Mouse (Mus musculus) stomach, postnatal 0 days (tissue): ENCODE data around the gene Tmem198. TPM values are rescaled to one million over a fixed set of nuclear protein-coding genes. Genes with fewer than 3 reads are reported as not detected.

Source experiments
- ATAC-seq: fragments of 200-750 bp; cut with Nextera tagmentation; 2 replicates; pipeline ENCODE4 v1.8.0; 2017; ENCODE audit not compliant: low FRiP score, low TSS enrichment
- DNase-seq: peaks from one replicate; pipeline ENCODE4 v3.0.0-alpha.2; 2016; ENCODE audit warnings: low spot score
- H3K27ac ChIP-seq: fragments of 300-500 bp; sonication (generic); replicated peaks from 2 replicates; pipeline ENCODE4 v1.5.1; 2014; ENCODE audit warnings: mild to moderate bottlenecking, control low read depth
- H3K27me3 ChIP-seq: fragments of 300-500 bp; sonication (generic); 2 replicates; pipeline ENCODE4 v1.6.1; 2014; ENCODE audit warnings: low read length; ENCODE audit not compliant: control insufficient read depth, insufficient read depth
- H3K36me3 ChIP-seq: fragments of 300-500 bp; sonication (generic); 2 replicates; pipeline ENCODE4 v1.6.1; 2014; ENCODE audit warnings: low read length, mixed read lengths; ENCODE audit not compliant: control insufficient read depth, insufficient read depth
- H3K4me1 ChIP-seq: fragments of 300-500 bp; sonication (generic); replicated peaks from 2 replicates; pipeline ENCODE4 v1.6.1; 2014; ENCODE audit warnings: antibody characterized with exemption; ENCODE audit not compliant: control insufficient read depth, insufficient read depth
- H3K4me2 ChIP-seq: fragments of 300-500 bp; sonication (generic); replicated peaks from 2 replicates; pipeline ENCODE4 v1.6.1; 2014; ENCODE audit warnings: low read depth, mild to moderate bottlenecking, control low read depth, moderate library complexity
- H3K4me3 ChIP-seq: fragments of 300-500 bp; sonication (generic); 2 replicates; pipeline ENCODE4 v1.5.1; 2014; ENCODE audit warnings: low read depth, low read length, control low read depth
- H3K9ac ChIP-seq: fragments of 300-500 bp; sonication (generic); 2 replicates; pipeline ENCODE4 v1.6.1; 2014; ENCODE audit warnings: mild to moderate bottlenecking, low read length, control low read depth, mixed read lengths
- H3K9me3 ChIP-seq: fragments of 300-500 bp; sonication (generic); 2 replicates; pipeline ENCODE4 v1.6.1; 2016; ENCODE audit warnings: low read length; ENCODE audit not compliant: control insufficient read depth
- CTCF ChIP-seq: IDR thresholded peaks from 2 replicates; pipeline ENCODE4 v1.5.1; 2016; ENCODE audit warnings: antibody characterized with exemption, low read depth, mild to moderate bottlenecking, moderate library complexity
- EP300 ChIP-seq: optimal IDR thresholded peaks from 2 replicates; pipeline ENCODE3; 2016; ENCODE audit warnings: antibody characterized with exemption
- WGBS: fragments of 180-500 bp; shearing (Covaris S2); extraction: QIAGEN DNeasy Blood & Tissue Kit; methylation state at CpG from one replicate; pipeline ENCODE4 v1.1.7; 2014; 5-methylcytosine and 5-hydroxymethylcytosine counted together
- polyA plus RNA-seq: library from polyadenylated mRNA; unstranded; fragments of >200 nt; fragmentation: Nextera tagmentation; extraction: Ambion mirVana; gene quantifications from 2 replicates; pipeline ENCODE4 v1.2.1, GENCODE M21; 2015

Gene Tmem198
- polyA plus RNA-seq, 1 experiment from 2014 or later = 1.4 TPM

DNA sequence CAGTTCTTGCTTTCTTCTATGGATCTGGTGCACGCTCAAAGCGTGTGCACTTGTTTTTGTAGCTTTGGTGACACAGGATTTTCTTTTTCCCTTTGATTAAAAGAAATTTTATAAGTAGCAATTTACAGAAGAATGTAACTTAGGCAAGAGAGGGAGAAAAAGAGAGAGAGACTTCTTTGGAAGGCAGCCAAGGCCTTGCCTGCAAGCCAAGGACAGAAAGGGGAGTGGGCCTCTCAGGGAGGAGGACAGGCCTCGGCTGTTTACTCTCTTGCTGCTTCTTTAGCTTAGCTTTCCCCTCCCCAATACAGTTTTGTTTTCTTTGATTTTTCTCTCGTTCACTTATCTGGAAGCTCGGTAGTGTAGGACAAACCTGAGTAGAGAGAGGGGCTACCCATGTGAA, 40.2 kb downstream of the Tmem198 start:
- ATAC-seq = no peak
- no peak for DNase-seq

DNA sequence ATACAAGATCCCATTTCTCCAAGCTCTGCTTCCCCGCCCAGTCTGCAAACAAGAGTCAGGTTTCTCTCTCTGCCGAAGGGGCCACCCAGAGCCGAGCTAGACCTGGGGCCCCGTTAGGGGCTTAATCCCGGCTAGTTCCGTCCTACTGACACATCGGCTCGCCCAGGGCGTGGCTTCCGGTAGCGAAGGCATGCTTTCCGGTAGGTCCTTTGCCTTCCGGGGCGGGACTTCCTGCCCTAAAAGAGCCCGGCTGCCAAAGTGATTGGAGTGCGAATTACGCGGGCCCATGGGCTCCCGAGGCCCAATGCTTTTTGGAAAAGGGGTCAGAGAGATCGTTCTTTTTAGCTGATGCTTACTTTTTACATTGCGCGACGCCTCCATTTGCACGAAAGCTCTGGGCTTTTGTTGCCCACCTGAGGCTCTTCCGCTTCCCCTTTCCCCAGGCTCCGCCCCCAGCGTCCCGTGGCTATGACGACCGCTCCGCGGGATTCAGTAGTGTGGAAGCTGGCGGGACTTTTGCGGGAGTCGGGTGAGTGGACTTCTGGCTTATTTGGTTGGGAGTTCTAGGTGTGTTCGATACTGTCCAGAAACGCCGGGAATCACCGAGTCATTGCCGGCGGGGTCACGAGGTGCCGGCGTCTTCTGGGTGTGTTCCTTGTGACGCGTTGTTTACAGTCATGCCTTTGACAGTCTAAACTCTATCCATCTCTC, 42.1 kb downstream of the Tmem198 start, which contains the start of gene Stk11ip:
TSS of gene Stk11ip (plus strand) at position 209 of the 711 bp plus-strand sequence.
- DNase-seq (peak; percentile 98), ATAC-seq (peak; percentile 98)
- under 1% methylated on average over 46 of the region's 46 CpGs for WGBS
- no peaks in the 10 kb centered on the region for H3K36me3 ChIP-seq
- H3K9ac ChIP-seq = peak within 1 kb of the TSS; percentile 50
- H3K9me3 ChIP-seq = no peaks in the 10 kb centered on the region
- peak; percentile 25 for TF ChIP-seq EP300
- TF ChIP-seq CTCF = no peak; the same call in 1 of the 2 replicates
- H3K27me3 ChIP-seq = no peaks in the 10 kb centered on the region
- H3K4me2 ChIP-seq = peak within 1 kb of the TSS; percentile 50
- peak within 1 kb of the TSS; percentile 95 for H3K27ac ChIP-seq
- peaks cover 6% of the 10 kb centered on the region; the same call in 1 of the 2 replicates for H3K4me1 ChIP-seq
- peak within 1 kb of the TSS; percentile 53 for H3K4me3 ChIP-seq

More for the DNA sequence above, 40.2 kb downstream of the Tmem198 start:
- H3K27me3 ChIP-seq = no peaks in the 10 kb centered on the region
- no peak overlapping the region for H3K9ac ChIP-seq
- H3K27ac ChIP-seq = peak overlapping the region; percentile 83
- H3K4me2 ChIP-seq = no peak overlapping the region
- H3K4me1 ChIP-seq = peaks cover 6% of the 10 kb centered on the region; the same call in 1 of the 2 replicates
- no peaks in the 10 kb centered on the region for H3K36me3 ChIP-seq
- no peak for TF ChIP-seq CTCF
- no peak for TF ChIP-seq EP300
- no peaks in the 10 kb centered on the region for H3K9me3 ChIP-seq
- 26% methylated on average over 5 of the region's 5 CpGs for WGBS
- no peak overlapping the region for H3K4me3 ChIP-seq

DNA sequence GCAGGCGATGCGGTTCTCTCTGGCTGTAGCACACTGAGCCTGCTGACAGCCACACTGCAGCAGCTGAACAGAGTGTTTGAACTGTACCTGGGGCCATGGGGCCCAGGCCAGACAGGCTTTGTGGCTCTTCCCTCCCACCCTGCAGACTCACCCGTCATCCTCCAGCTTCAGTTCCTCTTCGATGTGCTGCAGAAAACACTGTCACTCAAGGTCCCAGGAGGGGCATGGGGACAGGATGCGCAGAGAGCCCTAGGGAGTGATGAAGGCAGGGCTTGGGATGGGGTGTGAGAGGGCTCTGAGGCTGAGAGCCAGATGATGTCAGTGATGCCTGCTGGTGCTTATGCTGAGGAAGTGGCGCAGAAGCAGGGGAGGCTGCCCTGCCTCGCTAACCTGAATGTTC, 45.3 kb downstream of the Tmem198 start:
- Histone ChIP-seq H3K36me3 (no peaks in the 10 kb centered on the region; the same call in none of the 2 replicates), H3K9me3 (no peaks in the 10 kb centered on the region), H3K27me3 (no peaks in the 10 kb centered on the region), H3K4me2 (no peak overlapping the region), H3K27ac (no peak overlapping the region), H3K4me1 (no peaks in the 10 kb centered on the region; the same call in 1 of the 2 replicates), H3K4me3 (no peak overlapping the region), H3K9ac (no peak overlapping the region)
- ATAC-seq (no peak), DNase-seq (no peak)
- 91% methylated on average over 7 of the region's 7 CpGs for WGBS
- TF ChIP-seq CTCF (no peak), EP300 (no peak)

DNA sequence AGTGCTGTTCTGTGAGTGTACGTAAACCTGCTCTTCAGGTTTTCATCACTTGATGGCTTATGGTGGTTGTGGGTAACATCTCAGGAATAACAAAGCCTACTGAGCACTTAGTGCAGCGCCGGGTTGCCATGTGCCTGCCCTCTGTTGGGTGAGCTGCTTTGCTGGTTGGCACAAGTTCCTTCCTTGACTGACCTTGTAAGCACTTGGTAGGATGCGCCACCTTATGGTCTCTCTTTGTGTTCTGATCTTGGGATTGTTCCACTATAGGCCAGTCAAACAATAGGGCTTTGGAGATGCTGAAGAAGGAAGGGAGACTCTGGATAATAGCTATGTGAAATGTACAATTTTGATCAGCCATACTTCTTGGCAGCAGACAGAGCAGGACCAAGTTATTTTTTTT, 51.2 kb downstream of the Tmem198 start:
- Histone ChIP-seq H3K27me3 (no peaks in the 10 kb centered on the region), H3K4me2 (no peak overlapping the region), H3K27ac (no peak overlapping the region), H3K36me3 (peaks cover 5% of the 10 kb centered on the region), H3K9me3 (no peaks in the 10 kb centered on the region), H3K4me1 (no peaks in the 10 kb centered on the region), H3K4me3 (no peak overlapping the region), H3K9ac (no peak overlapping the region)
- DNase-seq (no peak), ATAC-seq (no peak)
- WGBS = 55% methylated on average over 4 of the region's 4 CpGs
- no peak for TF ChIP-seq EP300
- peak; percentile 67 for TF ChIP-seq CTCF

DNA sequence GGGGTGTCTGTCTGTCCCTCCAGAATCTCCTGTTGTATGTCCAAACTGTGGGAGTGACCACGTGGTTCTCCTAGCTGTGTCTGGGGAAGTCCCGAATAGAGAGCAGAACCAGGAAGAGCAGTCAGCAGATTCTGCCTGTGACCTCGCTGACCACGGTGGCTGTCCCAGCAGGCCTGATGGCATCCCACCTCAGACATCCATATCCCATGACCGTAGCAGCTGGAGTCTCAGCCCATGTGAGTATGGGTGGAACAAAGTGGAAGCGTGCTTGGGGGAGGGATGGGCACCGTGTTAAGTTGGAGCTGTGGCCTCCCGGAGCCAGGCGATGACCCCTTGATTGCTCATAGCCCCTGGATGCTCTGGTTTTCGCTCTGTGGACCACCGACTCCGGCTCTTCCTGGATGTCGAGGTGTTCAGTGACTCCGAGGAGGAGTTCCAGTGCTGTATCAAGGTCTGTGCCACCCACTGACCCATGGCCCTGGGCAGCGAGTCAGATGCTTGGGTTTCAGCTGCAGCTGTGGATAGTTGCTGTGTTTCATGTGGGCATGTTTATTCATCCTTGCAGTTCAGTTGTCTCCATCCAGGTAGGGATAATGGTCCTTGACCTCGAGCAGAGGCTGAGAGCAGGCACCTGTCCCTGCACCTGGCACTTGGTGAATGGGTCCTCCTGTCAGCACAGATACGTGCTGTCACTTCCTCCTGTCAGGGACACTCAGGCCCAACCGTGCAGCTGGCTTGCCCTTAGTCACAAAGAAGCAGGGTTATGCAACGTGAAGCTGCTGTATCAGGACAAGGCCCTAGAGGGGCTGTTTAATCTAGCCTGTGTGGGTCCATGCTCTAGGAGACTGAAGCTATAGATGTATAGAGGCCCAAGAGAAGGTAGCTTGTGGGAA, 53.2 kb downstream of the Tmem198 start:
- peaks cover 11% of the 10 kb centered on the region for H3K36me3 ChIP-seq
- no peaks in the 10 kb centered on the region for H3K9me3 ChIP-seq
- 90% methylated on average over 19 of the region's 19 CpGs for WGBS
- no peak overlapping the region for H3K27ac ChIP-seq
- no peak overlapping the region for H3K9ac ChIP-seq
- TF ChIP-seq EP300 = no peak
- TF ChIP-seq CTCF = no peak
- H3K27me3 ChIP-seq = no peaks in the 10 kb centered on the region
- H3K4me1 ChIP-seq = no peaks in the 10 kb centered on the region
- DNase-seq (no peak), ATAC-seq (no peak)
- H3K4me2 ChIP-seq = no peak overlapping the region
- H3K4me3 ChIP-seq = no peak overlapping the region
